Mouse (Mus musculus) hindbrain, embryonic 15.5 days (tissue): ENCODE measurements around the gene Fxyd1. TPM values are rescaled to one million over a fixed set of nuclear protein-coding genes. Genes with fewer than 3 reads are reported as not detected.

Experiments
- ATAC-seq: fragments of 200-750 bp; cut with Nextera tagmentation; 2 replicates; pipeline ENCODE4 v1.8.0; 2017; ENCODE audit warnings: low read depth, moderate number of reproducible peaks, moderate TSS enrichment; ENCODE audit not compliant: low FRiP score
- H3K27ac ChIP-seq: fragments of 300-500 bp; sonication (generic); replicated peaks from 2 replicates; pipeline ENCODE4 v1.5.1; 2015; ENCODE audit warnings: mild to moderate bottlenecking, inconsistent platforms
- H3K27me3 ChIP-seq: fragments of 300-500 bp; sonication (generic); 2 replicates; pipeline ENCODE4 v1.6.1; 2015; ENCODE audit warnings: control low read depth, inconsistent platforms
- H3K36me3 ChIP-seq: fragments of 300-500 bp; sonication (generic); 2 replicates; pipeline ENCODE4 v1.6.1; 2015; ENCODE audit warnings: control low read depth, inconsistent platforms
- H3K4me1 ChIP-seq: fragments of 300-500 bp; sonication (generic); replicated peaks from 2 replicates; pipeline ENCODE4 v1.6.1; 2015; ENCODE audit warnings: control low read depth, inconsistent platforms
- H3K4me2 ChIP-seq: fragments of 300-500 bp; sonication (generic); 2 replicates; pipeline ENCODE4 v1.6.1; 2015; ENCODE audit warnings: moderate library complexity, mild to moderate bottlenecking, inconsistent platforms
- H3K4me3 ChIP-seq: fragments of 300-500 bp; sonication (generic); 2 replicates; pipeline ENCODE4 v1.5.1; 2015; ENCODE audit warnings: mild to moderate bottlenecking, inconsistent platforms
- H3K9ac ChIP-seq: fragments of 300-500 bp; sonication (generic); 2 replicates; pipeline ENCODE4 v1.6.1; 2015; ENCODE audit warnings: inconsistent platforms
- H3K9me3 ChIP-seq: fragments of 300-500 bp; sonication (generic); 2 replicates; pipeline ENCODE4 v1.6.1; 2016; ENCODE audit warnings: control low read depth, inconsistent platforms
- WGBS: fragments of 180-500 bp; shearing (Covaris S2); methylation state at CpG from one replicate; pipeline ENCODE4 v1.1.7; 2015; 5-methylcytosine and 5-hydroxymethylcytosine counted together
- polyA plus RNA-seq: library from polyadenylated mRNA; unstranded; fragments of >200 nt; fragmentation: Nextera tagmentation; extraction: Ambion mirVana; gene quantifications from 2 replicates; pipeline ENCODE4 v1.2.1, GENCODE M21; 2015

Fxyd1 gene
- polyA plus RNA-seq, 1 experiment from 2014 or later: 55.7 TPM

DNA sequence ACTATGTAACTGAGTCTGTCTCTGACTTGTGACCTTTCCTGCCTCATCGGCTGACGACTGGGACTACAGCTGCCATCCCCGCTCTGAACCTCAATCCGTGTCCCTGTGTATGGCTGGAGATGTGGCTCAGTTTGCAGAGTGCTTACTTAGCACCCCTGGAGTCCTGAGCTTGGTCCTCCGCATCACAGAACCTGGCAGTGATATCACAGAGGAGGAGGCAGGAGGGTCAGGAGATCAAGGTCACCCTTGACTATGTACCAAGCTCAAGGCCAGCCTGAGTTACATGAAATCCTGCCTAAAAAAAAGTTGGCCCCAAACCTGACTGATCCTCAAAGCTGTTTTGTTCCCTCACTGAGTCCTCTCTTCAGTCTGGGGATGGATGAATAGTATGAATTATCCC, 731 bp upstream of the Fxyd1 start:
- 74% methylated on average over 5 of the region's 5 CpGs for WGBS
- Histone ChIP-seq H3K9ac (no peak overlapping the region), H3K27me3 (peaks cover 16% of the 10 kb centered on the region), H3K36me3 (no peaks in the 10 kb centered on the region), H3K4me2 (no peak overlapping the region), H3K4me1 (peaks cover 7% of the 10 kb centered on the region), H3K4me3 (no peak overlapping the region), H3K9me3 (no peaks in the 10 kb centered on the region), H3K27ac (no peak overlapping the region)
- no peak for ATAC-seq

DNA sequence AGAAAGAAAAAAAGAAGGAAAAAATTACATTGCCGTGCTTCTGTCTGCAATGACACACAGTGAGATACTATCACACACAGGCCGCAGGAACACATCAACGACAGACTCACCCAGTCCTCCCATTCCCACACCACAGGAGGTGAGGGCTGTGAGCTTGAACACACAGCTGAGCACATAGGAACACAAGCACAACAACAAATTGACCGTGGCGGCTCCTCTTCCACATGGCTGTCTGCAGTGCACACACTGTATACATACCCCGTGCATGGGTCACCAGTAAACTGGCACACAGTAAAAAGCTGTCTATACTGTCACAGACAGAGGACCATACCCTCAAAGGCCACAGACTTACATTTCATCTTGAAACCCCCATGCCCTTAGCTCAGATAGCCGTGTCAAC, 551 bp downstream of the Fxyd1 start:
- H3K27ac ChIP-seq: no peak overlapping the region
- ATAC-seq: no peak
- no peak overlapping the region for H3K9ac ChIP-seq
- no peak overlapping the region for H3K4me2 ChIP-seq
- WGBS: 69% methylated on average over 7 of the region's 7 CpGs
- H3K4me1 ChIP-seq: peaks cover 19% of the 10 kb centered on the region
- H3K27me3 ChIP-seq: peaks cover 29% of the 10 kb centered on the region
- H3K36me3 ChIP-seq: no peaks in the 10 kb centered on the region
- H3K9me3 ChIP-seq: no peaks in the 10 kb centered on the region
- H3K4me3 ChIP-seq: no peak overlapping the region

DNA sequence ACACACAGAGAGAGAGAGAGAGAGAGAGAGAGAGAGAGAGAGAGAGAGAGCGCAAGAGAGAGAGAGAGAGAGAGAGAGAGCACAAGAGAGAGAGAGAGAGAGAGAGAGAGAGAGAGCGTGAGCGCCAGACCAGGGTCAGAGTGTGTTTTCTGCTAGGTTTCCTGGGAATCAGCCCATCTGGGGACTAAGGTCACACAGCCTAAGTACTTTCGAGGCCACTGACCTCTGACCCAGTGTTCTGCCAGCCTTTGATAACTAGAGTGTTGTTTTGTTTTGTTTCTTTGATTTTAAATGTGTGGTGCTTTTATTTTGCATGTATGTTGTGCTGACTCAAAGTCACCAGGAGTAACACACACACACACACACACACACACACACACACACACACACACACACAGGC, 1.1 kb downstream of the Fxyd1 start:
- 50% methylated on average over 3 of the region's 4 CpGs for WGBS
- Histone ChIP-seq H3K27me3 (peaks cover 34% of the 10 kb centered on the region), H3K4me2 (no peak overlapping the region)

DNA sequence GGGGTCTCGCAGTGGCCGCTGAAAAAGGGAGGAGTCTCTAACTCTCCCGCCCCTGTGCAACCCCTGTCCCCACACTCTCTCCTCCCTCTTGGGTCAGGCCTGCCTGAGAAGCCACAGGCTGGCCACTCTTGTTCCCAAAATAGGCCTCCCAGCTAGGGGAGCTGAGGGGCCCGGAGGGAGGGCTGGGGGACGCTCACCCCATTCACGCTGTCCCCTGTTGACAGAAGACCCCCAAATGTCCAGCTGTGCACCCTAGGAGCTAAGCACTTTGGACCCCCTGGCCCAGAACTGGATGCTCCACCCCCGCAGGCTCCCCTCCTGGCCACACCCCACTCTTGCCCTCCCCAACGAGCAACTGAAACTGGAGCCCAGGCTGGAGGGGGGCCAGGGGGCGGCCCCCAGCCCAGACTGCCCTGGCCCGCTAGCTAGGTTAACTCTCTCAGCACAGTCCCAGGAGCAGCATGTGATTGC, 1.6 kb downstream of the Fxyd1 start:
- WGBS: 7% methylated on average over 10 of the region's 10 CpGs
- H3K9ac ChIP-seq: no peak overlapping the region
- 0 out of 2 replicates have a peak overlapping the region, but pooled peaks have one; percentile 12 for H3K4me3 ChIP-seq
- no peaks in the 10 kb centered on the region for H3K9me3 ChIP-seq
- ATAC-seq: no peak
- no peaks in the 10 kb centered on the region for H3K36me3 ChIP-seq
- peak overlapping the region; percentile 30 for H3K4me2 ChIP-seq
- peaks cover 30% of the 10 kb centered on the region for H3K4me1 ChIP-seq
- 0 out of 2 replicates have a peak overlapping the region, but pooled peaks have one; percentile 2 for H3K27ac ChIP-seq
- H3K27me3 ChIP-seq: peaks cover 35% of the 10 kb centered on the region

More for the DNA sequence above, 1.1 kb downstream of the Fxyd1 start:
- no peak overlapping the region for H3K27ac ChIP-seq
- H3K9me3 ChIP-seq: no peaks in the 10 kb centered on the region
- no peaks in the 10 kb centered on the region for H3K36me3 ChIP-seq
- H3K4me1 ChIP-seq: peaks cover 25% of the 10 kb centered on the region
- ATAC-seq: no peak
- H3K4me3 ChIP-seq: no peak overlapping the region
- no peak overlapping the region for H3K9ac ChIP-seq

DNA sequence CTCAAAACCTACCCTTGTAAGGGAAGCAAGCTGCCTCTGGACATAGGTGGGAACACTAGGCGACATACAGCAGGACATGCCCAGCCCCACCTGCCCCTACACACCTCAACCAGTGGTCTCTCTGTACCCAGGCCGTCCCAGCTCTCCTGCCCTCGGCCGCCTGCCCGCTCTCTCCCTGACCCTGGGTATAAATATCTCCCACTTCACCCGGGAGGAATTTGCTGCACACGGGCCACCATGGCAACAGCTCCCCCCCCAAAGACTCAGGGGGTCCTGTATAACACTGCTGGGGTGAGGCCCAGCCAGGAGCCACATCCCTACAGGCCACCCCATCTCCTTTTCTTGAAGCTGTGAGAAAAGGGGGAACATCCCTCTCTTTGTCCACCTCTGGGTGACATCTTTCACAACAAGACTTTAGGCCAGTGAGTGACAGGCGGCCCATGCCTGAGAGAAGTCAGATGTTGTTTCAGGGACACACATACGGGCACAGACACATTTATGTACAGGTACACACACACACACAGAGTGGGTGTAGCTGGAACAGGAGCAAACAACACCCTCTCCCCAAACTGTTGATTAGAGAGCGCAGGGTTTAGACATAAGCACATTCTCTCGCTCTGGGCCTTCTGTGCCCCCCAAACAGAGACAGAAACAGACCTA, 2.2 kb downstream of the Fxyd1 start:
- Histone ChIP-seq H3K27me3 (peaks cover 35% of the 10 kb centered on the region), H3K4me1 (peaks cover 36% of the 10 kb centered on the region), H3K36me3 (no peaks in the 10 kb centered on the region), H3K4me3 (no peak overlapping the region), H3K9me3 (no peaks in the 10 kb centered on the region), H3K9ac (no peak overlapping the region), H3K27ac (0 out of 2 replicates have a peak overlapping the region, but pooled peaks have one; percentile 2), H3K4me2 (peak overlapping the region; percentile 30)
- no peak for ATAC-seq
- WGBS: 42% methylated on average over 11 of the region's 11 CpGs

DNA sequence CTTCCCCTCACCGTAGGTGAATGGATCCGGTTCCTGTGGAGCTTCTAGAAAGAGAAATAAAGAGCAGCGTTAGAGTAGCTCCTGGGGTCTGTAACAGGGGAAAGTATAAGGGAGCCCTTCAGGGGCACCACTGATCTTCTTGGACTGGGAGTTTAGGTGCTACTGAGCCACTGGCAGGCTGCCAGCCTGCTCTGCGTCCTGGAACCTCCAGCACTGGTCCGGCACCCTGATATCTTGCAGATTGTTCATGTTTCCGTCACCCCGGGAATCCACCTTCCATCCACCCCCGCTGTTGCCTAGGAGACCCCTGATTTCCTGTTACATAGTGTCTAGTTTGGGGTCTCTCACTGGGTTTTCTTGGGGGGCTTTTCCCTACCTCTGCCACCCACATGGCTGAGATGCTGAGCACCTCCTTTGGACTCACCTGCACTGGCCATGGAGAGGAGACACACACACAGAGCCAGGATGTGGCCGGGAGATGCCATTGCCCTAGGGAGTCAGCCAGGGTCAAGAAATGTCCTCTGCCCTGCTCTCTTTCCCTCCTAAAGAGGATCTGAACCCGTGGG, 3.0 kb downstream of the Fxyd1 start:
- Histone ChIP-seq H3K9me3 (no peaks in the 10 kb centered on the region), H3K4me1 (peaks cover 44% of the 10 kb centered on the region), H3K36me3 (no peaks in the 10 kb centered on the region), H3K4me3 (no peak overlapping the region), H3K27ac (no peak overlapping the region), H3K27me3 (peaks cover 35% of the 10 kb centered on the region), H3K9ac (no peak overlapping the region), H3K4me2 (no peak overlapping the region)
- WGBS: 29% methylated on average over 10 of the region's 10 CpGs
- no peak for ATAC-seq

DNA sequence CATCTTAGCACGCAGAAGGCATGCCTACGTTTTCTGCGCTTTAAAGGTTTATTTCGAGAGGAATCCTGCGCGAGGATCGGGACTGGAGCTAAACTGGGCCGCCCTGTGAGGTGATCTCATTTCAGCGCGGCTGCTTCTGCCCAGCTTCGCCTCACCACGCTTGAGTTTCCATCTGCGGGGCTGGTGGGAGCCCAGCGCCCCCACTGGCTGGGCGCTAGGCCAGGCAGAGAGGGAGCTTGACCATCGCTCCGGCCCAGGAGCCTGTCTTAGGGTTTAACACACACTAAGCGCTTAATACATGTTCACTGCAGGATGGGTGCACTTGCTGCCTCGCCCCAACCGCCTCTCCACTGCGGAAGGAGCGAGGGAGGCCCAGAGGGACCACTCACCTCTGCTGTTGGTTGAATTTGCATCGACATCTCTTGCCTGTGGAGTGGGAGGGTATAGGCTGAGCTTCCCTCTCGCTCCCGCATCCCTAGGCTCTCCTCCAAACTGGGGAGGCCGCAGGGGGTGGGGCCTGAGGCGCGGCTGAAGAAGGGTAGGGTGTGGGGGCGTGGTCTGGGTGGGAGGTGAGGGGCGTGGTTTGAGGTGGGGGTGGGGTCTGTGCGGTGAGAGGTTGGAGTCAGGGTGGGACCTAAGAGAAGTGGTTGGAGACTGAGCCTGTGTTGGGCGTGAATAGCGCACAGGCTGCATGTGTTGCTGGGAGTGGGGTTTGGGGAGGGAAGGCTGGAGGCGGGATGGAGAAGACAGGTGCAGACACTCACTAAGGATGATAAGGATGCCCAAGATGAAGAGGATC, 4.2 kb downstream of the Fxyd1 start:
- H3K4me2 ChIP-seq: peak overlapping the region; percentile 61
- H3K27me3 ChIP-seq: peaks cover 35% of the 10 kb centered on the region
- 0 out of 2 replicates have a peak overlapping the region, but pooled peaks have one; percentile 3 for H3K9ac ChIP-seq
- under 1% methylated on average over 34 of the region's 34 CpGs for WGBS
- H3K27ac ChIP-seq: no peak overlapping the region
- peak overlapping the region; percentile 48 for H3K4me3 ChIP-seq
- H3K36me3 ChIP-seq: no peaks in the 10 kb centered on the region
- ATAC-seq: no peak
- no peaks in the 10 kb centered on the region for H3K9me3 ChIP-seq
- peaks cover 44% of the 10 kb centered on the region for H3K4me1 ChIP-seq

DNA sequence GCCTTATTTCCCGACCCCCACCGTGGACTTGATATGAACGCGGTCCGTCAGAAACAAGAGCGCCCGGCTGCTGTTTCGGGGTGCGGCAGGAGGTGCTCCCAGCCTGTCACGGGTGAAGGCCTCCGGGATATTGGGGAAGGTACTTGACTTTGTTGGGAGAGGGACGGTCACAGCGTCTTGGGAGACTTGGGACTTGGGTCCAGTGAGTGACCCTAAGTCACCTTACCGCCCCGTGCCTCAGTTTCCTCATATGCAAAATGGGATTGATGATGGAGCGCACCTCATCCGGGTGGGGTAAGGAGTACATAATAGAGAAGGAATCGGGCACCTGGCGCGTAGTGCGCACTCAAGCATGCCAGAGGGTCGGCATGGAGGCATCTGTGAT, 4.8 kb downstream of the Fxyd1 start:
- Histone ChIP-seq H3K36me3 (no peaks in the 10 kb centered on the region), H3K9me3 (no peaks in the 10 kb centered on the region), H3K27me3 (peaks cover 35% of the 10 kb centered on the region), H3K9ac (0 out of 2 replicates have a peak overlapping the region, but pooled peaks have one; percentile 3), H3K4me3 (peak overlapping the region; percentile 48), H3K4me2 (peak overlapping the region; percentile 61), H3K4me1 (peaks cover 44% of the 10 kb centered on the region), H3K27ac (no peak overlapping the region)
- no peak for ATAC-seq
- WGBS: 2% methylated on average over 22 of the region's 22 CpGs

DNA sequence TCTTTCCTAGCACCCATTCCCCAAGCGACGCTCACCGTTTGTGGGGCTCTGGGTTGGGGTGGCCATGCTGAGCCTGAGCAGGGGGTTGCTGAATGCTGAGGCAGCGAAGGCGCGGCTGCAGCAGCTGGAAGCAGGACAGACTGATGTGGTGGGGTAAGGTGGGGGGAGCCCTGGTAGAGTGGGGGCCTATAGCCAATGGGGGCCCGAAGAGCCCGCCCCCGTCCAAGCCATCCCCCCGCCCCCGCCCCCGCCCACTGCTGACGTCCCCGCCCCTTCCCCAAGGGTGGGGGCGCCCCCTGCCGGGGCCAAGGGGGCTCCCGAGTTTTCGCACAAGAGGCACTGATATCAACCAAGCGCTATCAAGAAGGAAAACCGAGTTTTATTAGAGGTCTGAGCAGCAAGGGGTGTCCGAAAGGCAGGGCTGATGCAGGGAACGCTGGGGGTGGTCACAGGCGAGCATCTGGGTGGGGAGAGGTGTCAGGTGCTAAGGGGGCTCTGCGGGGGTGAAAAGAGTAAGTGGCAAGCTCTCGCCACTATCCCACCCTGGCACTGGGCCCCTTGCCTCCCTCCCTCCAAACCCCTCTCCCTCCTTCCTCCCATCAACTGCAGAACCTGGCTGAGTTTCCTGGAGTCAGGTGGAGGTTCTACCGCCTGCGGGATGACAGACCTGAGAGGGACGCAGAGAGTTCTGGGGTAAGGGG, 5.5 kb downstream of the Fxyd1 start, which contains the start of gene Fxyd7:
Fxyd7 (minus strand) TSS at position 147 of the 701 bp plus-strand sequence.
- Histone ChIP-seq H3K27ac (peak within 1 kb of the TSS; percentile 73), H3K9ac (peak within 1 kb of the TSS; percentile 47), H3K27me3 (peaks cover 35% of the 10 kb centered on the region), H3K36me3 (no peaks in the 10 kb centered on the region), H3K4me3 (peak within 1 kb of the TSS; percentile 48), H3K4me2 (peak within 1 kb of the TSS; percentile 61), H3K4me1 (peaks cover 44% of the 10 kb centered on the region), H3K9me3 (no peaks in the 10 kb centered on the region)
- ATAC-seq: peak; percentile 59
- 2% methylated on average over 27 of the region's 28 CpGs for WGBS

DNA sequence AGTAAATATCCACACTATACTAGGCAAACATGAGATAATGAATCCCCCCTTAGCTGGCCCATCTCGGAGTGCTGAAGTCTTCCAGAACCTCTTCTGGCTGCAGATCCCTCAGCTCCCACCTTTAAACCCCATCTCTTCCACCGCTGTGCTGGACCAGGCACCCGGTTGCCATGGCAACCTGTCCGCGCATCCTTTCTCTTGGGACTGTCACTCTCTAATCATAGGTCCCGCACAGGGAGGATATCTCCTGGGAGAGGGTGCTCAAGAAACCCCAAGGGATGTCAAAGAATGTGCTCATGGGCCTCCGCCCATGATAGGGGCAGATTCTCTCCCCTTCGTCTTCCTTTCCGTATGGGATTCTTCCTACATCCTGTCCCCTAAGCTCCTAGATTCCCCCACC, 6.1 kb downstream of the Fxyd1 start:
- H3K36me3 ChIP-seq: no peaks in the 10 kb centered on the region
- ATAC-seq: peak; percentile 3; the same call in 1 of the 2 replicates
- H3K9ac ChIP-seq: peak overlapping the region; percentile 47
- WGBS: 2% methylated on average over 9 of the region's 9 CpGs
- peak overlapping the region; percentile 61 for H3K4me2 ChIP-seq
- peak overlapping the region; percentile 48 for H3K4me3 ChIP-seq
- H3K4me1 ChIP-seq: peaks cover 44% of the 10 kb centered on the region
- no peaks in the 10 kb centered on the region for H3K9me3 ChIP-seq
- H3K27ac ChIP-seq: peak overlapping the region; percentile 73
- H3K27me3 ChIP-seq: peaks cover 35% of the 10 kb centered on the region

DNA sequence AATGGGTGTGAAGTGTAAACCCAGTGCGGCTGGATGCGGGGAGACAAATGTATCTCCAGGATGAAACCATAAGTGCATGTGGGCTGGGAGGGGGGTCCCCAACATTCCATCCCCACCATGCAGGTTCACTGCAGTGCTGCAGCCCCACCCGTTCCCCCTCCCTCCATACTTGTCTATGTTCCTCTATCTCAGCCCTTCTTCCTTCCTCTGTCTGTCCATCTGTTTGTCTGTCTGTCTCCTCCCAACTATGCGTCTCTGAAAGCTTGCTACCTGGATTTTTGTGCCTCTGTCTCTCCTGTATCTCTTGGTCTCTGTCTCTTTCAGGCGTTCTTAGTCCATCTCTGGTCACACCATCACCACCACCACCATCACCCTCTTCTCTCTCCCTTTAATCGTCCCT, 6.5 kb downstream of the Fxyd1 start:
- Histone ChIP-seq H3K9ac (peak overlapping the region; percentile 47), H3K4me2 (peak overlapping the region; percentile 61), H3K36me3 (no peaks in the 10 kb centered on the region), H3K4me1 (peaks cover 43% of the 10 kb centered on the region), H3K27ac (peak overlapping the region; percentile 73), H3K9me3 (no peaks in the 10 kb centered on the region), H3K4me3 (peak overlapping the region; percentile 48), H3K27me3 (peaks cover 36% of the 10 kb centered on the region)
- WGBS: 3% methylated on average over 6 of the region's 6 CpGs
- peak; percentile 10; the same call in 1 of the 2 replicates for ATAC-seq
